Mouse (Mus musculus): ENCODE results near the gene Abi3bp. TPM values are rescaled to one million over a fixed set of nuclear protein-coding genes. Genes with fewer than 3 reads are reported as not detected.

Abi3bp gene
- total RNA-seq, 2 experiments from 2014 or later = 0.51 TPM; not detected in 1

Other genes with a start within 250 kb of the Abi3bp start
- 51.0 and 67.8 TPM in 2 replicates for gene Tfg, start 239.6 kb downstream of the Abi3bp start, total RNA-seq (2015; ENCODE audit: low replicate concordance)
- 21.9 and 39.2 TPM in 2 replicates for gene Tfg, start 239.6 kb downstream of the Abi3bp start, total RNA-seq (2017; ENCODE audit: low replicate concordance)